Mouse (Mus musculus) liver, adult 10 weeks (tissue): ENCODE measurements around the gene Mlf2. TPM values are rescaled to one million over a fixed set of nuclear protein-coding genes. Genes with fewer than 3 reads are reported as not detected.

Experiments
- polyA plus RNA-seq: library from polyadenylated mRNA; stranded (reverse); fragments of 350-450 nt; fragmentation: Illumina TruSeq; extraction: RNeasy Lipid Tissue Mini Kit (QIAGEN cat#74804); gene quantifications from one replicate; pipeline ENCODE4 v1.2.3, GENCODE M21; 2014; ENCODE audit warnings: low read depth, low replicate concordance

The Mlf2 gene
- 16.7 TPM for polyA plus RNA-seq

GRCm38 (mm10) chr6:124930754-124931524, at the start of gene Mlf2:
Gene Mlf2 (plus strand): TSS chr6:124931386.

DNA sequence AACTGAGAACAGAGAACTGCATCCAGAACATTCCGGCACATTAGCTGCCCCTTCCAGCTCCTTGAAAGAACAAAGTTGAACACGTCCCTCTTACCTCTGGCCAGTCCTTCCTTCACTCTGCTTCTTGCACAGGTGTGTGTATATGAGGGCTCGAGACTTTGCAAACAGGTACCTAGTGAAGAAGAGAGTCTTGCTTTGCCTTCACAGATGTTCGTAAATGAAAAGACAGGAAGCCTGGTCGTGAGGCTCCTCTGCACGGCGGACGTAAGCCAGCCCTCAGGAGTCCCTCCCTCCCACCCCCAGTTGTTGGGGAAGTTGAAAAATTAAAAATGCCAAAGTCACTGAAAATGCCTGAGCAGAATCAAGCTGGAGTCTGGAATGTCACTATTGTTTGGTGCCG, 43.2 kb upstream of the Mlf2 start, which contains the start of gene Cd4:
TSS of gene Cd4 (minus strand) at position 236 of the 400 bp plus-strand sequence.

GRCm38 (mm10) chr6:124911533-124912218, 19.5 kb upstream of the Mlf2 start, which contains the start of gene Lag3:
Gene Lag3 (minus strand): TSS chr6:124911705.

DNA sequence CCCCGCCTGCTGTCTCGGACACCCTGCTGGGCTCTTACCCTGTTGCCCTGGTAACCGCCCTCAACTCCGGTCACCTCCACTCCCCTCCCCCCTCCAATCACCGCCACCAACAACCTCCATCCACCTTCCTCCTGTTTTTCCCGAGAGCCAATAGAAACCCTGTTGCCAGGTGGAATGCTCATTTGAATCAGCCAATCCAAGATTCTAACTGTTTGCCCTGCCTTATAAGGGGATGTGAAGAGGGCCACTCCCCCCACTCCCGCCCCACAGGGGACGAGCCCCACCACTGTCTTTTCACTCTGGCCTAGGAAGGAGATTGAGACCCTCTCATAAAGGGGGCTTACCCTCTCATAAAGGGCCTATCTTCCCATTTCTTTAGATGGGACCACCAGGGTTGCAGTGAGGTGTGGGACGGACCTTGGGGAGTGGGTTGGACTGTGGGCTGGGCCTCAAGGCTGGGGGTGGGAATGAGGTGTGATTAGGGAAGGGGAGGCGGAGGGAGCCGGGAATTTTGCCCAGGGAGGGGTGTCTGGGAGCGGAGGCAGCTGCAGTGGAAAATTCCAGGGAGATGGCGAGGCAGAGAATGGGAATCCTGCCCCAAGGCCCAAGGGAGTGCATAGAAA, 11.4 kb upstream of the Mlf2 start, which contains the start of gene Ptms:
TSS of gene Ptms (minus strand) at position 409 of the 623 bp plus-strand sequence.

GRCm38 (mm10) chr6:124965088-124965719, 34.0 kb downstream of the Mlf2 start, which contains the start of gene Cops7a:
Gene Cops7a (minus strand): TSS chr6:124965538.

Other genes with a start within 250 kb of the Mlf2 start
- gene Emg1, start 219.2 kb upstream of the Mlf2 start, polyA plus RNA-seq: 22.3 TPM
- gene Phb2, start 219.1 kb upstream of the Mlf2 start, polyA plus RNA-seq: 46.9 TPM
- gene Ptpn6, start 192.7 kb upstream of the Mlf2 start, polyA plus RNA-seq: 3.8 TPM
- 7.5 TPM for gene Grcc10, start 190.0 kb upstream of the Mlf2 start, polyA plus RNA-seq
- gene Gm45234, start 175.4 kb upstream of the Mlf2 start, polyA plus RNA-seq: not detected
- gene Atn1, start 174.9 kb upstream of the Mlf2 start, polyA plus RNA-seq: 0.56 TPM
- not detected for gene Eno2, start 161.7 kb upstream of the Mlf2 start, polyA plus RNA-seq
- gene Lrrc23, start 151.7 kb upstream of the Mlf2 start, polyA plus RNA-seq: not detected
- gene Spsb2, start 122.7 kb upstream of the Mlf2 start, polyA plus RNA-seq: not detected
- 50.1 TPM for gene Tpi1, start 117.1 kb upstream of the Mlf2 start, polyA plus RNA-seq
- 12.3 TPM for gene Usp5, start 101.9 kb upstream of the Mlf2 start, polyA plus RNA-seq
- 0.90 TPM for gene Cdca3, start 101.8 kb upstream of the Mlf2 start, polyA plus RNA-seq
- gene Gnb3, start 91.1 kb upstream of the Mlf2 start, polyA plus RNA-seq: not detected
- not detected for gene P3h3, start 73.6 kb upstream of the Mlf2 start, polyA plus RNA-seq
- not detected for gene Gpr162, start 67.4 kb upstream of the Mlf2 start, polyA plus RNA-seq
- gene Cd4, start 43.2 kb upstream of the Mlf2 start, polyA plus RNA-seq: 0.16 TPM
- gene Lag3, start 19.7 kb upstream of the Mlf2 start, polyA plus RNA-seq: not detected
- 344 TPM for gene Ptms, start 11.3 kb upstream of the Mlf2 start, polyA plus RNA-seq
- 16.8 TPM for gene Cops7a, start 34.2 kb downstream of the Mlf2 start, polyA plus RNA-seq
- gene Pianp, start 65.3 kb downstream of the Mlf2 start, polyA plus RNA-seq: not detected
- gene Zfp384, start 77.8 kb downstream of the Mlf2 start, polyA plus RNA-seq: 11.4 TPM
- 11.2 TPM for gene Ing4, start 108.4 kb downstream of the Mlf2 start, polyA plus RNA-seq
- 0.90 TPM for gene Acrbp, start 118.3 kb downstream of the Mlf2 start, polyA plus RNA-seq
- not detected for gene Lpar5, start 136.5 kb downstream of the Mlf2 start, polyA plus RNA-seq
- 23.4 TPM for gene Chd4, start 164.6 kb downstream of the Mlf2 start, polyA plus RNA-seq
- 1.1 TPM for gene Nop2, start 200.5 kb downstream of the Mlf2 start, polyA plus RNA-seq
- gene Iffo1, start 213.9 kb downstream of the Mlf2 start, polyA plus RNA-seq: 1.5 TPM
- gene Gapdh, start 235.1 kb downstream of the Mlf2 start, polyA plus RNA-seq: 206 TPM